Mouse (Mus musculus) neural tube, embryonic 14.5 days (tissue): Measurements from ENCODE around the gene Kcnj3. TPM values are rescaled to one million over a fixed set of nuclear protein-coding genes. Genes with fewer than 3 reads are reported as not detected.
"Not testable (repeated sequence)": the region's sequence is repeated elsewhere in the genome, so short reads cannot be mapped to it uniquely, and the experiment has no call there.

Experiments
- ATAC-seq: fragments of 200-750 bp; cut with Nextera tagmentation; 2 replicates; pipeline ENCODE4 v1.8.0; 2017; ENCODE audit warnings: low read depth, mild to moderate bottlenecking, moderate TSS enrichment, moderate library complexity
- H3K27ac ChIP-seq: fragments of 300-500 bp; sonication (generic); 2 replicates; pipeline ENCODE4 v1.5.1; 2014; ENCODE audit warnings: low read depth, mild to moderate bottlenecking, control low read depth, low read length, moderate library complexity, mixed read lengths
- H3K27me3 ChIP-seq: fragments of 300-500 bp; sonication (generic); 2 replicates; pipeline ENCODE4 v1.6.1; 2014; ENCODE audit warnings: low read length; ENCODE audit not compliant: control insufficient read depth, insufficient read depth
- H3K36me3 ChIP-seq: fragments of 300-500 bp; sonication (generic); 2 replicates; pipeline ENCODE4 v1.6.1; 2014; ENCODE audit warnings: low read length, mixed read lengths; ENCODE audit not compliant: control insufficient read depth, insufficient read depth
- H3K4me1 ChIP-seq: fragments of 300-500 bp; sonication (generic); 2 replicates; pipeline ENCODE4 v1.6.1; 2014; ENCODE audit warnings: low read length; ENCODE audit not compliant: control insufficient read depth, insufficient read depth
- H3K4me2 ChIP-seq: fragments of 300-500 bp; sonication (generic); 2 replicates; pipeline ENCODE4 v1.6.1; 2014; ENCODE audit warnings: mild to moderate bottlenecking, low read depth, low read length, control low read depth
- H3K4me3 ChIP-seq: fragments of 300-500 bp; sonication (generic); 2 replicates; pipeline ENCODE4 v1.5.1; 2014; ENCODE audit warnings: low read depth, low read length, control low read depth, mixed read lengths
- H3K9ac ChIP-seq: fragments of 300-500 bp; sonication (generic); replicated peaks from 2 replicates; pipeline ENCODE4 v1.6.1; 2014; ENCODE audit warnings: low read depth, mild to moderate bottlenecking, control low read depth, low read length, mixed read lengths
- H3K9me3 ChIP-seq: fragments of 300-500 bp; sonication (generic); 2 replicates; pipeline ENCODE4 v1.6.1; 2016; ENCODE audit warnings: low read length; ENCODE audit not compliant: control insufficient read depth
- WGBS: fragments of 180-500 bp; shearing (Covaris S2); extraction: QIAGEN DNeasy Blood & Tissue Kit; methylation state at CpG from one replicate; pipeline ENCODE4 v1.1.7; 2014; 5-methylcytosine and 5-hydroxymethylcytosine counted together
- polyA plus RNA-seq: library from polyadenylated mRNA; unstranded; fragments of >200 nt; fragmentation: Nextera tagmentation; extraction: Ambion mirVana; gene quantifications from 2 replicates; pipeline ENCODE4 v1.2.1, GENCODE M21; 2014

Gene Kcnj3
- polyA plus RNA-seq, 1 experiment from 2014 or later = 8.1 TPM

DNA sequence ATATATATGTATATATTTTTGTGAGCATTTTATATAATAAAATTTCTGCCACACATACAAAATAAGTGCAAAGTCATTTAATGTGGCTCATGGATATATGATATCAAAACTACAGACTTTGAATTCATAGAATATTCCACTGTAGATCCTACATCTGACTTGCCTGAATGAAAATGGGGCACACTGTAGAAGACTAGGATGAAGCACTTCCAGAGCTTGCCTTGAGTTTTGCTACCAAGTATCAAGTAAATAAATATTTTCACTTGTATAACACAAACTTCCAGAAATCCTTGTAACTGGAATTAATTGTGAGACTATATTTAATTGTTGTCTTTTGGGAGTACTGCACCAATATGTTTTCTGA is 44.8 kb downstream of the Kcnj3 start:
- H3K36me3 ChIP-seq = no peaks in the 10 kb centered on the region
- no peak overlapping the region for H3K27ac ChIP-seq
- no peaks in the 10 kb centered on the region for H3K4me1 ChIP-seq
- H3K4me3 ChIP-seq = no peak overlapping the region
- no peak overlapping the region for H3K4me2 ChIP-seq
- H3K9ac ChIP-seq = no peak overlapping the region
- H3K9me3 ChIP-seq = no peaks in the 10 kb centered on the region
- ATAC-seq = no peak
- H3K27me3 ChIP-seq = no peaks in the 10 kb centered on the region

GRCm38 (mm10) chr2:55485500-55486129 is 49.8 kb downstream of the Kcnj3 start:
- H3K9me3 ChIP-seq, H3K4me2 ChIP-seq, H3K36me3 ChIP-seq, ATAC-seq, H3K4me3 ChIP-seq, H3K9ac ChIP-seq, H3K4me1 ChIP-seq, H3K27me3 ChIP-seq, H3K27ac ChIP-seq: not testable (repeated sequence)
- 84% methylated on average over 7 of the region's 7 CpGs for WGBS

DNA sequence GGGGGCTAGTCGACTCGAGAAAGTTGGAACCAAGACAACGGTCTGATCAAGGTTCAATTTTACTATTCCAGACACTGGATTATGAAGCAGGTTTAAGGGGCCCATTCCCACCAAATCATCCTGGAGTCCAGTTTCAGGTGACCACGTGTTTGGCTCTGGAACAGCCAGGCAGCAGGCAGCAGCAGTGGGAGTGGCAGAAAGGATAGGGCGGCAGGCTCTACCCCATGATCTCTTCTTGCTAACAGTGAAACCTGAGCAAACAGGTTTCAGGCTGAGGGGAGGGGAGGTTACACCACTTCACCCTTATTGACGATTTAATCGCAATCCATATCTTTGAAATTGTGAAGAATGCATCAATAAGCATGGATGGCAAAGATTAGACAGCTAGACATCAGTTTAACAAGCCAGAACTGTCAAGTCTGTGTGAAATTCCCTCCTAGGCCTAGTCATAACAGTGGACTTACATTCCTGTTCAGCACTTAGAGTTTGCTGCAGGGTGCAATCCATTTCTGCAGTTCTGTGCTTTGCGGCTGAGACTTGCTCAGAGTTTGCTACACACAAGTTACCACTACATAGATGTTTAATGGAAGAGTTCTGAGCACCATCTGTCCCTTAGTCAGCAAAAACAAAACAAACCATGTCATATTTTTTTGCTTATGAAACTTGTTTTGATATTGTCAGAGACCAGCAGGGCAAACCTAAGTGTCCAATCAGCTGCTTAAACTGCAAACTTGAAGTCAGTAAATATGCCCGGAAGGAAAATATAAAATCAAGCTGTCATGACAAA is 67.8 kb downstream of the Kcnj3 start:
- ATAC-seq = no peak

GRCm38 (mm10) chr2:55505712-55506111 is 69.9 kb downstream of the Kcnj3 start:
- Histone ChIP-seq H3K9ac (no peak overlapping the region), H3K9me3 (no peaks in the 10 kb centered on the region), H3K4me1 (no peaks in the 10 kb centered on the region), H3K4me2 (no peak overlapping the region), H3K36me3 (no peaks in the 10 kb centered on the region), H3K4me3 (no peak overlapping the region), H3K27ac (no peak overlapping the region), H3K27me3 (no peaks in the 10 kb centered on the region)
- no peak for ATAC-seq
- WGBS = 96% methylated on average over 1 of the region's 1 CpGs

More for the DNA sequence above, 67.8 kb downstream of the Kcnj3 start:
- no peaks in the 10 kb centered on the region for H3K9me3 ChIP-seq
- WGBS = 81% methylated on average over 9 of the region's 9 CpGs
- H3K27ac ChIP-seq = no peak overlapping the region
- no peak overlapping the region for H3K4me2 ChIP-seq
- H3K27me3 ChIP-seq = no peaks in the 10 kb centered on the region
- H3K36me3 ChIP-seq = no peaks in the 10 kb centered on the region
- H3K4me1 ChIP-seq = no peaks in the 10 kb centered on the region
- no peak overlapping the region for H3K4me3 ChIP-seq
- no peak overlapping the region for H3K9ac ChIP-seq

- Histone ChIP-seq H3K4me1 (no peaks in the 10 kb centered on the region), H3K9me3 (no peaks in the 10 kb centered on the region), H3K4me3 (no peak overlapping the region), H3K36me3 (no peaks in the 10 kb centered on the region), H3K9ac (no peak overlapping the region), H3K4me2 (no peak overlapping the region), H3K27ac (no peak overlapping the region), H3K27me3 (no peaks in the 10 kb centered on the region)
- no peak for ATAC-seq
Observed at GRCm38 (mm10) chr2:55517297-55517696, 81.5 kb downstream of the Kcnj3 start.

DNA sequence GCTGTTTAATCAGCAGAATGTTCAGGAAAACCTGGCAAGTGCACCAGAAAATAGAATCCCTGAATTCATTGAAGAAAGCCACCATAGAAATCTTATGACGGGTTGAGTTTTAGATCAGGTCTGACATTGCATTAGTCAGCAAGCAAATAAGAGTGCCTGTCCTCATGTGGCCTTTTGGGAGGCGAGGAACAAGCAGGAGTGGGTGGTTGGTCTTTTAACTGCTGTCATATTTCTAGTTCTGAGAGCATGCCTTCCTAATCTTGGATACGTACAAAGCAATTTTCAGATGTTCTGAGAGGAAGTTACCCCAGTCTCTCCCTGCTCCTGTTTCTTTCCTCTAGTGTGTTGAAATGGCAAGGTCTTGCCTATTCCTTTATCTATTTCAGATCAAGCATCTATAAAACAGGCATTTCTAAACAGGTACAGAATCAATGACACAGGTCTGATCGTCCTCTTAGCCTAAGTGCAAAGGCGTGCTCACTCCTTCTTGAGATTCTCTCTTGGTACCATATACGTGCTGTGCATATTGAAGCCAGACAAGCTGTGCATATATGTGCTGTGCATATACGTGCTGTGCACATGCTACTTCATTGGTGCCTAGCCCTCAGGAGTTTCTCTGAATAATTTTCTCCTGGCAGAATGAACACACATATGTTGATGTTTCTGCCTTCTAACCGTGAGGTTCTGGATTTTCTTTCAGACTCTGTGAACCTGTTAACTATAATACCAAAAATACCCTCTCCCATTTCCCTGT is 97.1 kb downstream of the Kcnj3 start:
- no peaks in the 10 kb centered on the region for H3K27me3 ChIP-seq
- no peak overlapping the region for H3K4me3 ChIP-seq
- no peaks in the 10 kb centered on the region for H3K4me1 ChIP-seq
- 84% methylated on average over 8 of the region's 8 CpGs for WGBS
- no peaks in the 10 kb centered on the region for H3K9me3 ChIP-seq
- H3K27ac ChIP-seq = no peak overlapping the region
- ATAC-seq = no peak
- no peaks in the 10 kb centered on the region for H3K36me3 ChIP-seq
- no peak overlapping the region for H3K4me2 ChIP-seq
- no peak overlapping the region for H3K9ac ChIP-seq

- 85% methylated on average over 2 of the region's 2 CpGs for WGBS
- Histone ChIP-seq H3K4me1 (no peaks in the 10 kb centered on the region), H3K9ac (no peak overlapping the region), H3K4me3 (no peak overlapping the region), H3K4me2 (no peak overlapping the region), H3K27me3 (no peaks in the 10 kb centered on the region), H3K9me3 (no peaks in the 10 kb centered on the region), H3K27ac (no peak overlapping the region), H3K36me3 (no peaks in the 10 kb centered on the region)
- no peak for ATAC-seq
Observed at GRCm38 (mm10) chr2:55534946-55535345, 99.2 kb downstream of the Kcnj3 start.

DNA sequence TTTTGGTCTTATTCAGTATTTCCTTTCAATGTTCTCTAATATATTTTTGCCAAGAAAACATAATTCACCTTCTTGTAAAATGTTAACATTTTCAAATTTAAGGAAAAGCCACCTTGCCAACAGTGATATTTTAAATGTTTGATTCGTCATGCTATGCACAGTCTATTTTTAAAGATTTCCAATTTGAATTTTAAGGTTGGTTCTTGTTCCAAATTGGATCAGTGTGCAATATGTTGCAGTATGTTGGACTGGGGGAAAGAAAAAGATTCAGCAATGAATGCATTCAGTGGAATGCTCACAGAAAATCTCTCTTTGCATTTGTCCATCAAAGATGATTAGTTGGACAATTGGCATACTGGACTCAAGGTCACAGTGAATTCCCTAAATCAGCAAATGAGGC is 99.7 kb downstream of the Kcnj3 start:
- H3K27me3 ChIP-seq = no peaks in the 10 kb centered on the region
- no peak overlapping the region for H3K27ac ChIP-seq
- H3K4me3 ChIP-seq = no peak overlapping the region
- H3K4me1 ChIP-seq = no peaks in the 10 kb centered on the region
- no peak overlapping the region for H3K9ac ChIP-seq
- 82% methylated on average over 1 of the region's 1 CpGs for WGBS
- no peaks in the 10 kb centered on the region for H3K9me3 ChIP-seq
- H3K4me2 ChIP-seq = no peak overlapping the region
- no peak for ATAC-seq
- H3K36me3 ChIP-seq = no peaks in the 10 kb centered on the region

GRCm38 (mm10) chr2:55547612-55548011 is 111.8 kb downstream of the Kcnj3 start:
- Histone ChIP-seq H3K4me1 (no peaks in the 10 kb centered on the region), H3K9me3 (no peaks in the 10 kb centered on the region), H3K27me3 (no peaks in the 10 kb centered on the region), H3K4me2 (no peak overlapping the region), H3K9ac (no peak overlapping the region), H3K36me3 (no peaks in the 10 kb centered on the region), H3K27ac (no peak overlapping the region), H3K4me3 (no peak overlapping the region)
- peak; percentile 44; the same call in 1 of the 2 replicates for ATAC-seq
